Mouse (Mus musculus): Measurements from ENCODE around the gene Rab22a. TPM values are rescaled to one million over a fixed set of nuclear protein-coding genes. Genes with fewer than 3 reads are reported as not detected.
A peak's percentile ranks its signal among the peaks of the same experiment; 100 is the strongest.

Rab22a gene
- polyA plus RNA-seq, 1 experiment from 2014 or later = 27.3 TPM

- DNase-seq (ENCODE audit: low spot score) = no peak
- H3K4me3 ChIP-seq (ENCODE audit: low read depth, low read length) = no peak overlapping the region
- H3K36me3 ChIP-seq (ENCODE audit: insufficient read depth, low read length) = no peaks in the 10 kb centered on the region
- no peaks in the 10 kb centered on the region for H3K9me3 ChIP-seq (ENCODE audit: low read length)
- no peak for TF ChIP-seq CTCF (IDR thresholded peaks at IDR 0.05)
- H3K4me1 ChIP-seq (ENCODE audit: insufficient read depth, low read depth, low read length) = no peaks in the 10 kb centered on the region
- H3K9ac ChIP-seq (replicated peaks; ENCODE audit: low read depth) = no peak overlapping the region
- no peaks in the 10 kb centered on the region for H3K27me3 ChIP-seq (replicated peaks; ENCODE audit: insufficient read depth, low read length)
- H3K27ac ChIP-seq (ENCODE audit: low read length) = no peak overlapping the region
- H3K4me2 ChIP-seq (replicated peaks; ENCODE audit: low read depth, low read length) = no peak overlapping the region
- ATAC-seq = no peak
- 55% methylated on average over 3 of the region's 3 CpGs for WGBS
Observed at GRCm38 (mm10) chr2:173679217-173679616, 19.7 kb downstream of the Rab22a start.

DNA sequence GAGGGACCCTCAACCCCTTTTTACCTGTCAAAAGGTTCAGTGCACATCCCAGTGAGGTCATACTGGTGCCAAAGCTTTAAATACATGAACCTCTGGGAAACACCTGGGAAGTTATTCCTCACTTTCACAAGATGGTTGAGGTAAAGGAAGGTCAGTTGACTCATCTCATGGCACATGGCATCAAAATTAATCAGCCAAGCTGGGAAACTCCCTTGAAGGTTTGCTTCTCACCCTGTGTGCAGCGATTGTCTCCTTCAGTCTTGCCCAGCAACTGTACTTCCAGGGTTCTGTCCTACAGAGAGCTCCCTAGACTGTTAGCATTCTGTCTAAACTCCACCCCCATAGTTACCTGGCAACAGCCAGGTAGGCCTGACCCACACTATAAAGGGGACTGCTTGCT lies 20.6 kb downstream of the Rab22a start:
- no peaks in the 10 kb centered on the region for H3K9me3 ChIP-seq (ENCODE audit: low read length)
- no peak for ATAC-seq
- H3K4me3 ChIP-seq (ENCODE audit: low read depth, low read length) = no peak overlapping the region

DNA sequence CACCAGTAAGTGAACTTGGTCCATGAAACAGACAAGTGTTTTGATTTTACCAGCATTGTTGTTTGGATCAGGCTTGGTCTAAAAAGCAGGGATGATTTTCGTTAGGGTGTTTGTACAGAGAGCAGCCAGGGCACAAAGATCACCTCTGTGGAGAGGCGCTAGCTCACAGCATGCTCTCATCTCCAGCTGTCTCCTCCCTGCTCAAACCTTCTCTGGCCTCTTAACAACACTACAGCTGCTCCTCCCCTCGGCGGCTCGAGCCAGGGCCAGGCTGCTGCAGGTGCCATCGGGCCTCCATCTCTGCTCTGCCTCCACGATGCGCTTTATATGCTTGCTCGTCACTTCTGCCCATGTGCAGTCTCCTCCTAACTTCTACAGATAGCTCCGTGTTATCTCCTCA lies 23.2 kb downstream of the Rab22a start:
- no peaks in the 10 kb centered on the region for H3K27me3 ChIP-seq (replicated peaks; ENCODE audit: insufficient read depth, low read length)
- ATAC-seq (no peak), DNase-seq (ENCODE audit: low spot score) (no peak)
- no peaks in the 10 kb centered on the region for H3K9me3 ChIP-seq (ENCODE audit: low read length)
- H3K4me1 ChIP-seq (ENCODE audit: insufficient read depth, low read depth, low read length) = no peaks in the 10 kb centered on the region
- H3K9ac ChIP-seq (replicated peaks; ENCODE audit: low read depth) = no peak overlapping the region
- WGBS = 48% methylated on average over 10 of the region's 10 CpGs
- H3K4me2 ChIP-seq (replicated peaks; ENCODE audit: low read depth, low read length) = no peak overlapping the region
- TF ChIP-seq EP300 (IDR thresholded peaks at IDR 0.05) (no peak), CTCF (IDR thresholded peaks at IDR 0.05) (no peak)
- no peaks in the 10 kb centered on the region for H3K36me3 ChIP-seq (ENCODE audit: insufficient read depth, low read length)
- H3K4me3 ChIP-seq (ENCODE audit: low read depth, low read length) = no peak overlapping the region
- H3K27ac ChIP-seq (ENCODE audit: low read length) = no peak overlapping the region

More for the DNA sequence above, 20.6 kb downstream of the Rab22a start:
- Histone ChIP-seq H3K4me2 (replicated peaks; ENCODE audit: low read depth, low read length) (no peak overlapping the region), H3K4me1 (ENCODE audit: insufficient read depth, low read depth, low read length) (no peaks in the 10 kb centered on the region), H3K27me3 (replicated peaks; ENCODE audit: insufficient read depth, low read length) (no peaks in the 10 kb centered on the region), H3K27ac (ENCODE audit: low read length) (no peak overlapping the region), H3K36me3 (ENCODE audit: insufficient read depth, low read length) (no peaks in the 10 kb centered on the region), H3K9ac (replicated peaks; ENCODE audit: low read depth) (no peak overlapping the region)
- WGBS = 33% methylated on average over 1 of the region's 1 CpGs
- TF ChIP-seq EP300 (IDR thresholded peaks at IDR 0.05) = no peak
- TF ChIP-seq CTCF (IDR thresholded peaks at IDR 0.05) = no peak
- DNase-seq (ENCODE audit: low spot score) = no peak

- H3K27me3 ChIP-seq (replicated peaks; ENCODE audit: insufficient read depth, low read length) = no peaks in the 10 kb centered on the region
- TF ChIP-seq CTCF (IDR thresholded peaks at IDR 0.05) (no peak), EP300 (IDR thresholded peaks at IDR 0.05) (no peak)
- H3K4me2 ChIP-seq (replicated peaks; ENCODE audit: low read depth, low read length) = no peak overlapping the region
- no peak overlapping the region for H3K4me3 ChIP-seq (ENCODE audit: low read depth, low read length)
- WGBS = 90% methylated on average over 3 of the region's 3 CpGs
- H3K36me3 ChIP-seq (ENCODE audit: insufficient read depth, low read length) = peaks cover 7% of the 10 kb centered on the region; the same call in 1 of the 2 replicates
- H3K27ac ChIP-seq (ENCODE audit: low read length) = no peak overlapping the region
- no peaks in the 10 kb centered on the region for H3K9me3 ChIP-seq (ENCODE audit: low read length)
- H3K4me1 ChIP-seq (ENCODE audit: insufficient read depth, low read depth, low read length) = no peaks in the 10 kb centered on the region
- ATAC-seq (no peak), DNase-seq (ENCODE audit: low spot score) (no peak)
- no peak overlapping the region for H3K9ac ChIP-seq (replicated peaks; ENCODE audit: low read depth)
Observed at GRCm38 (mm10) chr2:173685781-173686361, 26.3 kb downstream of the Rab22a start.

DNA sequence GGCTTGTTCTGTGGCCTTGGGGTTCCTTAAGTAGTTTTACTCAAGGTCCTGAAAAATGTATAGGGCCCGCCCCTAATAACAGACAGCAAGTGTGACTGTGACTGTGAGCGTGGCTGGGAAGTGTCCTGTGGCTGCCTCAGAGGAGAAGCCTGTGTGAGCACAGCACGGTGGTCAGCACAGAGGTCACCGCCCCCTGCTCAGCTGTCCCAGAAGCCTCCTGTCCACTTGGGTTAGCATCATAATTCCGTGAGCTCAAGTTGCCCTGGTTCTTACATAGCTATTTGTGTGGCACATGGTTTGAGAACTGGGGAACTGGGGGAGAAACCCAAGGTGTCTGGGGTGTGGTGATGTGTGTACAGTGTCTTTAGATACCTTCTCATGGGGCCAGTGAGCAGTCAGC lies 27.8 kb downstream of the Rab22a start:
- H3K36me3 ChIP-seq (ENCODE audit: insufficient read depth, low read length) = peaks cover 7% of the 10 kb centered on the region; the same call in 1 of the 2 replicates
- TF ChIP-seq CTCF (IDR thresholded peaks at IDR 0.05) (no peak), EP300 (IDR thresholded peaks at IDR 0.05) (no peak)
- no peaks in the 10 kb centered on the region for H3K9me3 ChIP-seq (ENCODE audit: low read length)
- DNase-seq (ENCODE audit: low spot score) (no peak), ATAC-seq (no peak)
- WGBS = 85% methylated on average over 5 of the region's 5 CpGs
- H3K27ac ChIP-seq (ENCODE audit: low read length) = no peak overlapping the region
- H3K27me3 ChIP-seq (replicated peaks; ENCODE audit: insufficient read depth, low read length) = no peaks in the 10 kb centered on the region
- no peak overlapping the region for H3K9ac ChIP-seq (replicated peaks; ENCODE audit: low read depth)
- H3K4me1 ChIP-seq (ENCODE audit: insufficient read depth, low read depth, low read length) = no peaks in the 10 kb centered on the region
- H3K4me3 ChIP-seq (ENCODE audit: low read depth, low read length) = no peak overlapping the region
- H3K4me2 ChIP-seq (replicated peaks; ENCODE audit: low read depth, low read length) = no peak overlapping the region

DNA sequence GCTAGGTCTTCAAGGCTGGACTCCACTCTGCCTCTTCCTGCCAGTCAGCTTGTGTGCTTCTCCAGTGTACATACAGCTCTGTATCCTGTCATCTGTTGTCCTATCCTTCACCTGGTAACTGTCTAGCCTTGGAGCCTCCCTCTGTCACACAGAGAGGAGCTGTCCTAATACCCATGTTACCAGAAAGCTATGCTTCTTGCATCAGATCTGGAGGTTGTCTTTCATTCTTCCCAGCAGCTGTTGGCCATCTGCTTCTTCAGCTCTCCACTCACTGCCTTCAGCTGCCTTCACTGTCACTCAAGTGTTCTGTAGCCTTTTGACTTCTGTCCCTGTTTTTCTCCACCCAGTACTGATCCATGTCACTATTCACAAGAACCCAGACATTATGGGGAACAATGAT lies 30.3 kb downstream of the Rab22a start:
- Histone ChIP-seq H3K27ac (ENCODE audit: low read length) (no peak overlapping the region), H3K9me3 (ENCODE audit: low read length) (no peaks in the 10 kb centered on the region), H3K9ac (replicated peaks; ENCODE audit: low read depth) (no peak overlapping the region), H3K4me3 (ENCODE audit: low read depth, low read length) (no peak overlapping the region), H3K36me3 (ENCODE audit: insufficient read depth, low read length) (peaks cover 7% of the 10 kb centered on the region; the same call in 1 of the 2 replicates), H3K27me3 (replicated peaks; ENCODE audit: insufficient read depth, low read length) (no peaks in the 10 kb centered on the region), H3K4me2 (replicated peaks; ENCODE audit: low read depth, low read length) (no peak overlapping the region), H3K4me1 (ENCODE audit: insufficient read depth, low read depth, low read length) (no peaks in the 10 kb centered on the region)
- peak; percentile 77 for ATAC-seq
- TF ChIP-seq CTCF (IDR thresholded peaks at IDR 0.05) = no peak
- no peak for TF ChIP-seq EP300 (IDR thresholded peaks at IDR 0.05)
- DNase-seq (ENCODE audit: low spot score) = peak; percentile 55

- H3K36me3 ChIP-seq (ENCODE audit: insufficient read depth, low read length) = peaks cover 17% of the 10 kb centered on the region
Observed at GRCm38 (mm10) chr2:173691748-173692147, 32.2 kb downstream of the Rab22a start.

More at GRCm38 (mm10) chr2:173691748-173692147, 32.2 kb downstream of the Rab22a start:
- H3K4me1 ChIP-seq (ENCODE audit: insufficient read depth, low read depth, low read length) = no peaks in the 10 kb centered on the region
- no peaks in the 10 kb centered on the region for H3K9me3 ChIP-seq (ENCODE audit: low read length)
- H3K4me3 ChIP-seq (ENCODE audit: low read depth, low read length) = no peak overlapping the region
- no peak for DNase-seq (ENCODE audit: low spot score)
- no peak for ATAC-seq
- TF ChIP-seq CTCF (IDR thresholded peaks at IDR 0.05) (no peak), EP300 (IDR thresholded peaks at IDR 0.05) (no peak)
- 82% methylated on average over 6 of the region's 6 CpGs for WGBS
- H3K9ac ChIP-seq (replicated peaks; ENCODE audit: low read depth) = no peak overlapping the region
- no peak overlapping the region for H3K27ac ChIP-seq (ENCODE audit: low read length)
- no peak overlapping the region for H3K4me2 ChIP-seq (replicated peaks; ENCODE audit: low read depth, low read length)
- H3K27me3 ChIP-seq (replicated peaks; ENCODE audit: insufficient read depth, low read length) = no peaks in the 10 kb centered on the region

All from lung, postnatal 0 days (tissue).